Mouse (Mus musculus) retina, postnatal 1 day (tissue): ENCODE results near the gene Epb41l3.
A peak's percentile ranks its signal among the peaks of the same experiment; 100 is the strongest.

Experiments
- DNase-seq: peaks from one replicate; pipeline ENCODE4 v3.0.0-alpha.2; 2012

Gene Epb41l3

DNA sequence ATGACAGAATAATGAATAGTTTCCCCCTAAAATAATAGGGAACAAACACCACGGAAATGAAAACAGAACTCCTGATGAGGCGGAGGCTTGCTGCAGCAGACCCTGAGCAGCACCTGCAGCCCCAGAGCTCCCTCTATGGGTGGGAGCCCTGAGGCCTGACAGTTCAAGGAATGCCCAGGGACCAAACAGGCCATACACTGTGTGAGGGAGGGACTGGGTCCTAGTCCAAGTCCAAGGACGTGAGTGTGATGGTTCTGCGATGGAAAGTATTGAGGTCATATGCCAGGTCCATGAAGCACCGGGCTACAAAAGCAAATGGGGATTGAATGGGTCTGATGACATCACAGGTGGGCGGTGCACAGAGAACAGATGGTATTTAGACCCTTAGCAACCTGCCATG is 33.7 kb downstream of the Epb41l3 start:
- DNase-seq: no peak

DNA sequence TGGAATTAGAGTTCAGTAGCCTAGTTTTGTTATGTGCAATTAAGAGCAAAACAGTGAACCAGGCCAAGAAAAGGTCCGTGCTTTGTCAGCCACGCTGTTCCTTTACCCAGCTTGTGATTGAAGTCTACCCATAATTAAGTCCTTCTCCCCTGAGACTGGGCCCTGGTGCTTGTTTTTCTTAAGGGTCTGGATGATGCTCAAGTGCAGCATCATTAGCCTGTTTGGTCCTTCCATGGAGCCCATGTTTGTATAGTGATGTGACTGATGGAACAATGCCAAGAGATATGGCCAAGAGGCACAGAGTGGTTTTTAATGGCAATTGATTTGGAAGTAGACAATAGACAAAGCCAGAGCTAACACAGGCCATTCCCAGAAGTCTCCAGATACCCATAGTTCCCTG is 36.7 kb downstream of the Epb41l3 start:
- DNase-seq: peak; percentile 30

DNA sequence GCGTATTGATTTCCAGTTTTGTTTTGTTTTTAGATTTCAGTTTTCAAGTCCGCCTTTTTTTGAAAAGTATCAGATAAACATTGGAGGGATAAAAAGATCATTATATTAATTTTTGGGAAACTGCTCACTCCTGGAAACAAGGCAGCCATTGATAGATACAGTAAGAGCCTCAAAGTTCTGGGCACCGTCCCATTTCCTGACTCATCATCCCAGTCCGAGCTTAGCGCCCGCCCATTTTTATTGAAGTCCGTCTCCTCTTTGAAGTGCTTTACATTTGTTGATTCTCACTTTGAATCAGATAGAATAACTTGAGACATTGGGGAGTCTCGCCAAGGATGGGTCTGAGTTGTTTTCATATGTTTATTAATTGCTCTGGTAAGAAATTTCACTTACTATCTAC is 43.7 kb downstream of the Epb41l3 start:
- DNase-seq: no peak

DNA sequence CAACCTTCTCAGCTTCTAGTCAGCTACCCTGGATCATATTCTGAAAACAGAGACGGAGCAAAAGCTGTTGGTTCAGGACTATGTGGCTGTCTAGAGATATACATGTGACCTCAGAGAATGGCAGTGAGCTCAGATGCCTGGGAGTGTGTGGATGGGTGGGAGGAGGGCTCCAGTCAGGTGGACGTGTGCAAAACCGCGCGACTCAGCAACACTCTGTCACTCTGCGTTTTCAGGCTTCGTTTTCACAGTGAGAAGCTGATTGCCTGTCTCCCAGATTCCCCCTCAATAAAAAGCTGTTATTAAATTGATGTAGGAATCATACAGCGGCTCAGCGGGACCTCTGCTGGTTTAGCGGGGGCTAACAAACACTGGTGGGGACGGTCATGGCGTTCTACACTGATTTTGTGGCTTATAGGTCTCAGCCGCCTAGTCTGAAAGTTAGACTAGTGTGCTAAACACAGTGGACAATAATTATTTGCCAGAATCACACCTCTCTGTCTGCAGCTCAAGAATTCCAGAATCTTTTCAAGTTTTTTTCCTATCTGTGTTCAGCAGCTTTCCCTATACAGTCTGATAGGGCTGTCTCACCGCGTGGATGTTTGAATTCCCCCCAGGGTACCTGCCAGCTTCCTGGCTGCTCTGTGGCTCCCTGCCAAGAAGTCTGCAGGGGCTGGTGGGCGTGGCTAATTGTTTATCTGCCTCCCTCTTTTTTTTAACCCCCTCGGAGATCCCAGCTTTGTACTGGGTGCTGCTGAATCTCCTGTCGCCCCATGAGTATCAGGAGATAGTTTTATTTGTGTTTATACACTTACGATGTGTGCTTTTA is 45.3 kb downstream of the Epb41l3 start:
- DNase-seq: peak; percentile 81

DNA sequence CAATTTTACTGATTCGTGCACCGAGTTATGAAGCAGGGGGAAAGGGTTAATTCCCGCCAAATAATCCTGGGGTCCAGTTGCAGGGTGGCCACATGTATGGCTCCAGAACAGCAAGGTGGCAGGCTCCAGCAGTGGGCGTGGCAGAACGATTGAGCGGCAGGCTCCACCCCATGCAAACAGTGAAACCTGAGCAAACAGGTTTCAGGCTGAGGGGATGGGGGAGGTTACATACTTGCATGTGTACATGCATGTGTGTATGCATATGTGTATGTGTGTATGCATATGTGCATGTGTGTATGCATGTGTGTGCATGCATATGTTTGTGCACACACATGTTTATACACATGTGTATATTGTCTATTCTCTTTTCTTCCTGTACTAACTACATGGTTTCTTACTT is 46.9 kb downstream of the Epb41l3 start:
- DNase-seq: peak; percentile 19

DNA sequence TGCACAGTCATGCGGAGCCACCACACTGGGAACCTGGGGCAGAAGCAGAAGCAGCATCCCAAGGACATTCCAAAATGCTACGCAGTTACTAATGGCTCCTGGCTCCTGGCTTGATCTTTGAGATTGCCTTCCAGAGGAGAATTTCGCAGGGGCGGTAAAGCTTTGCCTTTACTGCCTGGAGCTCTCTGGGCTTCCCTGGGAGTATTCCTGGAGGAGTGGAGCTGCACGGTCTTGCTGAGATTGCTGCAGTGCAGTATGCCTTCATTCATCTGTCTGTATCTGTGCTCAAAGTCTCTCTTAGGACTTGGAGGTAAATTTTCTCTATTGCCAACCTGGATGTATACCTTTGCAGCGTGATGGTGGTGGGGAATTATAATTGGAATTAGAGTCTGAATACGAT is 52.0 kb downstream of the Epb41l3 start:
- DNase-seq: no peak

DNA sequence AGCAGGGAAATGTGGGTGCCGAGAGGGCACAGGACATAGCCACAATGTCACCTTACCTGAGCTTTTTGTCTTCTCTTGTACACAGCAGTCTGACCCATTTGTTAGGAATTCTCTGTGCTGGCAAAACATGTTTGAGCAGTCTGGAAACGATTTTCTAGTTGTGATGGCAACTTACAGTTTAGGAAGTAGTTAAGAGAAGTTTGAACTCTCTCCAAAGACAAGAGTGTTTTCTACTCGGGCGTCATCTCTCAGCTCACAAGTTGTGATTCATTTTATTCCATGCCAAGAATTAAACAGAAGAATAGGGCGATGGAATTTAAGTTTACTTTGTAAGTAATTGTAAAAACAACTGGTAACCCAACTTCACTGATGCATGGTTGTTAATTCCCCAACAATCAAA is 52.5 kb downstream of the Epb41l3 start:
- no peak for DNase-seq

DNA sequence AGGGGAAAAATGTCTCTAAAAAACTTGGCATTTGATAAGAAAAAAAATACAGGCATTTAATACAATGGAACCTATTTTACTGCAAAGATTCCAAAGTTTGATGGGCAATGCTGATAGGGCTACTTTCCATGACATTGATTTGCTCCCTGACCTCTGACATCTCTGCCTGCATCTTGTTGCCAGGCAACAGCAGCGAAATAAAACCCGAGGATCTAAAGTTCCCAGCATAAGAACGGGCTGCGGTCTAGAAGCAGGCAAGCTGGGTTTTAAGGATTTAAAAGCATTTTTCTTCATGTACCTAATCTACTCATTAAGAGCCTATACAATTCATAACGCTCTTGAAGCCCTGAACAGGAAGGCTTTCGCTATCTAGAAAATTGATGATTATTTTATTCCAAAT is 54.0 kb downstream of the Epb41l3 start:
- DNase-seq: peak; percentile 35

DNA sequence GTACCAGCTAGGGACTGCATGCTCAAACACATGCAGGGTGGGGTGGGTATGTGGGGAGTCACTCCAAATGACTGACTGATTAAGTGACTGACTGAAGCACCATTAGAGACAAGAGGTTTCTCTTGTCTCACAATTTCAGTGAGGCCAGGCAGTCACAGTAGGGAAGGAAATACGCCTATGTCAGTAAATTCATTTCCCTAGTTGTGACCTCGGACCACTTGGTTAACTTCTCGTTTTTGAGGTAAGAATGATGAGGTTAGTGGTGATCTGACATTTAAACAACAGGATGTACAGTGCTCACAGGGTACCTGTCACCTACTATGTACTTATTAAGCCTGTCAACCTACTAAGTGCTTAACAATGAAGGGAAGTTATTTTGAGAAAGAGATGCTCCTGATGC is 67.5 kb downstream of the Epb41l3 start:
- DNase-seq: no peak

DNA sequence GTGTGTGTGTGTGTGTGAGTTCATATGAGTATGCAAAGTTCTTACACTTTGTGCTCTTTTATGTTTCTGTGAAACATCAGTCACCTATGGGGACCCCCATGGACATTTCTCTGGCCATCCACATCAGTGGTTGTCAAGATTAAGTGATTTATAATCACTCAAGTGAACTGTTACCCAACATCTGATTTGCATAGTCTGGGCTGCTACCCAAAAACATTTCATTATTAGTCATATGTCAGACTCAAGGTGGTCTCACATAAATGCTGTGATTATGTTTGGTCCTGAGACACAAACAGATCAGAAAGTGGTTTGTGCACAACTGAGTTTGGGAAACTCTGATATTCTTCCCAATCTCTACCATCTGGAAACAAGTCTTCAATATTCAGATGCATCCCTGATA is 75.3 kb downstream of the Epb41l3 start:
- no peak for DNase-seq

DNA sequence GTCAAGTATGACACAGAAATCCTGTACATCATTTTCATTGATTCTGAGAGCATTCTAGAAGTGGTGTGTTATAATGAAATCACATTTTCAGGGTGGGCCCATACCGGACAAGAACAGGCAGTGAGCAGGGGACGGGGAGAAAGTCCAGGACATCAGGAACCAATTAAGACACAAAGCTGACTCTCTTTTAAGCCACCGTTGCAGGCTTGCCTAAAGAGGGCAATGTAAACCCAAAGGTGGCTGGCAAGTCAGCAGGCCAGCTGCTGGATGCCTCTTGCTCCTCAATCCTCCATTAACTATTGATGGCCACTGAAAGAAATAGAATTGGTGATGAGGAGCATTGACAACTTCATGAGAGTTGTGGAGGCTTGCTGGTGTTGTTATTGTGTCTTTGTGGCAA is 75.8 kb downstream of the Epb41l3 start:
- DNase-seq: no peak

DNA sequence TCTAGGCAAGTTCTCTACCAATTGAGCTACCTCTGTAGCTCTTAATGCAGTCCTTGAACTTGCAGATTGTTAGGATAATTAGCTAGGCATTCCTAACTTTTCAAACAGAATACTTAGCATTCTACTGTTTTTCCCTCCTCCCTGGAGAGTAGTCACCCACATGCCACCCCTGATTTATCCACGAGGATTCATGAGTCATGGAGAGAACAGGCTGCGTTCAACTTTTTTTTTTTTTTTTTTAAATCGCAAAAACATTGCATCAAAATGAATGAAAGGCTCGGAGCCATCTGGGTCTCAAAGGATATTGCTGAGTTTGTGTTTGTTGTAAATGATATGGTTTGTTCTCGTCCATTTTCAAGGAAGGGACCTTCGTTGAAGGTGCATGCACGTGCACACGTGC is 79.6 kb downstream of the Epb41l3 start:
- DNase-seq: no peak

DNA sequence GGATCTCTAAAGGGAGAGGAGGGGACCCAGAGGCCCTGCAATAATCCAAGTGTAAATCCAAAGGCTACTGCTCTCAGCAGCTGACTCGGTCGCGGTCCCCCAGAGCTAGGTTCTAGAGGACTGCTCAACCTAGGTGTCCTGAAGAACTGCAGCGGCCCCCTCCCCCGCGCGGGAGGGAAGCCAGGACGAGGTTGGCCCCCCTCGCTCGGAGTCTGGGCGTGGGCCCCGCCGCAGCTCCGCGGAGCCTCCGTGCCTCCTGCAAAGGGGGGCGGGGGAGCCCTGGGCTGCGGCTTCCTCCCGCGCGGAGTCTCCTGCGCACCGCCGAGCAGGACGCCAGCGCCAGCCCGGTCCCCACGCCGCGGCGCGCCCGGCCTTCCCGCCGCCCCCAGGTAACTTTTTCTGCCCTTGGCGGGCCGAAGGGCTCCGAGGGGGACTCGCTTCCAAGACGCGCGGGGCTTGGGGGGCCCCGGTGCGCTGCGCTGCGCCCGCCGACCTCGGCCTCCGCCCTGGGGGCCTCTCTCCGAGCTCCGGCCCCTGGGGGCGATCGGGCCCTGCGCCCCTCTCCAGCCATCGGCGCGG is 81.1 kb downstream of the Epb41l3 start:
- peak; percentile 79 for DNase-seq

DNA sequence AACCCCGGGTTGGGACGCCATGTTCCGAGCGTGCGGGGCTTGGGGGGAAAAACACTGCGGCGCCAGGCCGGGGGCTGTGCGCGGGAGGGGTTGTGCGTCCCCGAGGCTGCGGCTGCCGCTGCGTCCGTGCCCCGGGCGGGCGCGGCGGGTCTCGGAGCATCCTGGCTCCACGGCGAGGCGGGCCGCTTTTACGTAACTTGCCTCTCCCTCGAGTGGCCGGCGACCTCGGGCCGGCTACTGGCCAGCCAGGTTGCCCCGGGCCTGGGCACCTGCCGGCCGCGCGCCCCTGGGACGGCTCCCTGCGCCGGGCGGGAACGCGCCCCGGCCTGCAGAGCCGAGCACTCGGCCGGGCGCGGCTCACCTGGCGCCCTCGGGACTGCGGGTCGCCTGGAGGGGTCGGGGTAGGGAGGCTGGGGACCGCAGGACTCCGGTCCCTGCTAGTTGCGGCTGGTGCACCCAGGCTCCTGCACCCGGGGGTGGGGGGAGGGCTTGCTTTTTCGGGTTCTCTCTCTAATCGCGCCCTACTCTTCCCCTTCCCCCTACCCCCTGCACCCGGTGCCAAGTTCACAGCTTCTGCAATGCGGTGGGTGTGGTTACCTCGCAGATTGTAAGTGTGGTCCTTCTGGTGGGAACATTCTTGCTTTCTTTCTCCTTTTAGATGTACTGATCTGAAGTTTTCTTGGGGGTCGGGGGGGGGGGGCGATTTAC is 81.8 kb downstream of the Epb41l3 start:
- DNase-seq: peak; percentile 65

DNA sequence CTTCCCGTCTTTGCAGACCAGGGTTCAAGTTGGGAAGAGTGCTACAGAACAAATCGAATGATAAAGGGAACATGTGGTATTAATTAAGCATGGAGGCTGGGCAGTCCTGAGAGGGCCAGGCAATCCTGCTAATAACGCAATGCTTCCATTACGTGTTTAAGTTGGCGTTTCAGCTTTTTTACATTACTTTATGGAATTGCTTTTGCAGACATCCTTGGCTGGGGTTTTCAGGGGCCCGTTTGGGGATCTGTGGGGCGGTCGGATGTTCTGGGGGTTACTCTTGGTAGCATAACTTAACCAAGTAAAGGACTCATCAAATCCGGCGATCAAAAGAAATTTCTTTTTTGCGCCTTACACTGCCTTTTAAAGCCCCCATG is 82.3 kb downstream of the Epb41l3 start:
- DNase-seq: no peak

DNA sequence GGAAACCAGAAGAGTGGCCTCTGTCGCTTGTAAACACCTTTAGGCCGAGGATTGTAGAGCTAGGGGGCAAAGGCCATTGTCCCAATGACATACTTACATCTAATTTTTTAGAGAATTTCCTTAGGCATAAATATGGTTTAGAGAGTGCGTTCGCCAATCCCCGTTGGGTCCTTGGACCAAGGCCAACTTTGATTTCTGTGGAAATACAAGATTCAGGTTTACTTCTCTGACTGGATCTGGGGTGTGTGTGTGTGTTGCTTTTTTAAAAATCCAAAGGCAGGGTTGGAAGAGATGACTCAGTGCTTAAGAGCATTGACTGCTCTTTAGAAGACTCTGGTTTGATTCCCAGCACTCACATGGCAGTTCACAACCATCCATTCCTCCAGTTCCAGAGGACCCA is 83.2 kb downstream of the Epb41l3 start:
- no peak for DNase-seq

DNA sequence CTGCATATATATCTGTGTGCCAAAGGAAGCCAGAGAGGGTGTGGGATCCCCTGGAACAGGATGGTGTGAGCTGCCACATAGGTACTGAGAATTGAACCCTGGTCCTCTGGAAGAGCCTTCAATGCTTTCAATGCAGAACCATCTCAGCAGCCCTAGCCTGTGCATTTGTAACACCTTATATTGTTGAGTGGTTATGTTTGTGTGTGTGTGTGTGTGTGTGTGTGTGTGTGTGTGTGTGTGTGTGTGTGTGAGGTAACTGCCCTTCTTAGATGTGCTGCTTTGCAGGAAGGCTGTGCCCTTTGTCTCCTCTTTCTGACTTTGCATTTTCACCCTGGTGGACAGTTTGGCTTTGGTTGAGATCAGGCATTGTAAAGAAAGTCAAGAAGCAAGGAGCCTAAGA is 87.2 kb downstream of the Epb41l3 start:
- no peak for DNase-seq

DNA sequence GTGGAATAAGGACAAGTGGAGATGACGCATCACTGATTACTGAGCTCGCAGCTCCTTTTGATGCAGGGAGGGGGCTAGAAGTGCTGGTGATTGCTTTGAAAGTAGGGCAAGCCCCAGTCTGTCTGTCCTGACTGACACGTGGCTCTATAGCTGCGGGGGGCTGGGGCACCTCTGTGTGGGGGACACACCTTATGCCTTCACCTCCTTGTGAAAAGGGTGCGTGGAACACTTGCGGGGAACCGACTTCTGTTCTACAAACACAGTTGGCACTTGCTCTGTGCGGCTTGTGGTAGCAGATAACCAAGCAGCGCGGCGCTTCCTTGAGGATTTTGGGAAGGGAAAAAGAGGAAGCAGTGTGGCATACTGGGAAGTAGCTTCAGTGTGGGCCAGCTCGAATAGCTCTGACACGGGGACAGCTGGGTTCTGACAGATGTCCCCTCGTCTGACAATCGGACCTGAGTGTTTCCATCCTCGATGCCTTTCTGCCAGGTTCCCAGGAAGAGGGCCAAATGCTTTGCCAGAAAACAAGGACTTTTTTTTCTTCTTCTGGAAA is 101.5 kb downstream of the Epb41l3 start:
- peak; percentile 69 for DNase-seq

DNA sequence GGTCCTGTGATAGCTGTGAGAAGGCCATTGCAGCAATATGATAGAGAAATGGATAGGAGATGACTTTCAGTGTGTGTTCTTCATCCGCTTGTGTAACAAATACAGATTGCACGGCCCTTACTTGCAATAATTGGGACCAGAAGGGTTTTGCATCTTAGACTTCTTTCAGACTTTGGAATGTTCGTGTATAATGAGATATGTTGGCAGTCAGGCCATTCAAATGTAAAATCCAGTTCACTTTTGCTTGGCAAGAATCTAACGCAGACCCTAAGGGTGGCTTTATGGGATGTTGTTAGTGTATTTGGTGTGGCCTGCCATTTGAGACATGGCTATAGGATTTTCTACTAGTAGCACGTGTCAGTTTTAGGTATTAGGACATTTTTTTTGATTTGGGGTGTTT is 102.5 kb downstream of the Epb41l3 start:
- DNase-seq: no peak

DNA sequence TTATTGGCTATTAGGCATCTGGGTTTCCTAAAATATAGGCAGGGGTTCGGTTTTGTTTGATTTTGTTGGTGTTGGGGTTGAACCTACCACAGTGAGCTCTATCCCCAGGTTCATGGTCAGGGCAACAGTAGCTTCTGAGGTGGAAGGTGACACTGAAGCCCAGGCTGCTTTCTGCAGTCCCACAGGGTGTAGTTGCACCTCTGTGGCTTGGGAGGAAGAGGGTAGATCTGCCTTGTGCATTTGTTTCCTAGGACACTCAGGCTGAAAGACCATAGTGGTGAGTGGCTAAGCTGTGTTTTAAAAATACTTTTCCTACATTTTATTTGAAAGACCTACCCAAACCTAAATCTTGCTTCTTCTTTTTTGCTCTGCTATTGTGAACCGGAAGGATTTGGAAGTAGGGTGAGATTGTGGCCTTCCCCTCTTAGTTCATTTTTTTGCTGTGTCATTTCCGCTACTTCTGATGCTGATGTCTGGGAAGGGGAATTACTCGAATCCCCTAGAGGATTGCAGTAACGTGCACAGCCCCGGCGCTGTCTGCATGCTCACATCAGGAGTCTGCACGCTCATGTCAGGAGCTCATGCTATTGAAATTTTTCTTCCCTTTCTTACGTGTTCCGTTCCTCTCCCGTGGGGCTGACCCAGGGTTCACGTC is 105.5 kb downstream of the Epb41l3 start:
- peak; percentile 65 for DNase-seq

DNA sequence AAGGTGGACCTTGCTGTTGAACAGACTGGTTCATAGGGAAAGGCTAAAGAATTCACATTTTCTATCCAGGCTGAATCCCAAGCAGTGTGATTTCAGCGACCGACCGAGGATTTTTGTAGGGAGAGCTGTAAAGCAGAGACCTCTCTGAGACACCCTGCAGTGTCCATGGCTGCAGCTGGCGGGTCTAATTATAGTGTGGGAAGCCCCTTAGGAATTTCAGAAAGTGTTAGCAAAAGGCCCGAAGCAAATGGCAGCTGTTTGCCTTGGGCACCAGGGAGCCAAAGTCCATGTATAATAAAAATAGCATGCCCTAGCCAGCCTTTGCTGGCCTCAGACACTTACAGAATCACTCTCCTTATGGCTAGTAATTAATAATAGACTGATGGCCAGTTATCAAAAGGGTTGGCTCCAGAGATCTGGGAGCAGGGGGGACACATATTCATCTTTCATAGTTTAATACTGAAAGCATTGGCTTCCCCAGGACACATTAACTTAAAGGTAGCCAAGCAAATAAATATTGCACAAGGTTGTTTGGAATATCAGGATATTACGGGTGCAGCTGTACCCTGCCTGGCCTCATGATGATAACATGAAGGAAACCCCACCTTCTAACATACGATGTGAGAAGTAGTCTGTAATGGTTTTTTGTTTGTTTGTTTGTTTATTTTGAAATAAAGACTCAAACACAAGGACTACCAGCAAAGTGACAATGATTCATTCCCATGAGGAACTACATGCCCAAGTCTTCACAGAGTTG is 106.3 kb downstream of the Epb41l3 start:
- DNase-seq: peak; percentile 60

DNA sequence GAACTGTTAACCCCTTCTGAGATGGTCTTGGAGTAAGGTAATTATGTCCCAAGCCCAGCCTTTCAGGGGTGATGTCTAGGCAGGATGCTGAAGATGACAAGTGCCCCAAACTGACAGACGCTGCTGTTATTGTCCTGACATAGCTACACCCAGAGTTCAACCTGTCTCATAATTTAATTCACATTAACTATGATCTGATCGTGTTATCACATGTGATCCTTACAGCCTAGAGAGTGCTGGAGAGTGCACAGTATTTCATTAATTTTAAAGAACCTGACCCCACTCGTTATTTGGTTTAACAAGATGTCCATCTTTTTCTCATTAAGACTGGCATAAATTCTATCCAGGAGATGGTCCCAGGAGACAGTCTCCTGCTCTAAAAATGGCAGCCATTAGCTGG is 112.3 kb downstream of the Epb41l3 start:
- no peak for DNase-seq
